Mouse (Mus musculus) heart, embryonic 11.5 days (tissue): Measurements from ENCODE around the gene Pax5. TPM values are rescaled to one million over a fixed set of nuclear protein-coding genes. Genes with fewer than 3 reads are reported as not detected.

Experiments used
- ATAC-seq: fragments of 200-750 bp; cut with Nextera tagmentation; replicated peaks from 2 replicates; pipeline ENCODE4 v1.8.0; 2017; ENCODE audit warnings: moderate library complexity; ENCODE audit not compliant: insufficient number of reproducible peaks, low FRiP score, low TSS enrichment
- H3K27ac ChIP-seq: fragments of 300-500 bp; sonication (generic); 2 replicates; pipeline ENCODE4 v1.5.1; 2014; ENCODE audit warnings: mild to moderate bottlenecking, low read depth, low read length
- H3K27me3 ChIP-seq: fragments of 300-500 bp; sonication (generic); 2 replicates; pipeline ENCODE4 v1.6.1; 2014; ENCODE audit warnings: mild to moderate bottlenecking, low read length, mixed read lengths; ENCODE audit not compliant: control insufficient read depth, insufficient read depth
- H3K36me3 ChIP-seq: fragments of 300-500 bp; sonication (generic); 2 replicates; pipeline ENCODE4 v1.6.1; 2014; ENCODE audit warnings: mild to moderate bottlenecking, low read length, moderate library complexity, mixed read lengths; ENCODE audit not compliant: control insufficient read depth, insufficient read depth
- H3K4me1 ChIP-seq: fragments of 300-500 bp; sonication (generic); 2 replicates; pipeline ENCODE4 v1.6.1; 2014; ENCODE audit warnings: low read length; ENCODE audit not compliant: control insufficient read depth, insufficient read depth
- H3K4me2 ChIP-seq: fragments of 300-500 bp; sonication (generic); 2 replicates; pipeline ENCODE4 v1.6.1; 2014; ENCODE audit warnings: mild to moderate bottlenecking, moderate library complexity
- H3K4me3 ChIP-seq: fragments of 300-500 bp; sonication (generic); 2 replicates; pipeline ENCODE4 v1.5.1; 2014; ENCODE audit warnings: low read depth, low read length
- H3K9ac ChIP-seq: fragments of 300-500 bp; sonication (generic); 2 replicates; pipeline ENCODE4 v1.6.1; 2014; ENCODE audit warnings: mild to moderate bottlenecking, low read depth, low read length, moderate library complexity
- H3K9me3 ChIP-seq: fragments of 300-500 bp; sonication (generic); replicated peaks from 2 replicates; pipeline ENCODE4 v1.6.1; 2016; ENCODE audit warnings: low read length; ENCODE audit not compliant: control insufficient read depth
- WGBS: fragments of 180-500 bp; shearing (Covaris S2); extraction: QIAGEN DNeasy Blood & Tissue Kit; methylation state at CpG from one replicate; pipeline ENCODE4 v1.1.7; 2014; ENCODE audit not compliant: insufficient replicate concordance; 5-methylcytosine and 5-hydroxymethylcytosine counted together
- polyA plus RNA-seq: library from polyadenylated mRNA; unstranded; fragments of >200 nt; fragmentation: Nextera tagmentation; extraction: Ambion mirVana; gene quantifications from 2 replicates; pipeline ENCODE4 v1.2.1, GENCODE M21; 2014

Gene Pax5
- polyA plus RNA-seq, 1 experiment from 2014 or later: not detected

DNA sequence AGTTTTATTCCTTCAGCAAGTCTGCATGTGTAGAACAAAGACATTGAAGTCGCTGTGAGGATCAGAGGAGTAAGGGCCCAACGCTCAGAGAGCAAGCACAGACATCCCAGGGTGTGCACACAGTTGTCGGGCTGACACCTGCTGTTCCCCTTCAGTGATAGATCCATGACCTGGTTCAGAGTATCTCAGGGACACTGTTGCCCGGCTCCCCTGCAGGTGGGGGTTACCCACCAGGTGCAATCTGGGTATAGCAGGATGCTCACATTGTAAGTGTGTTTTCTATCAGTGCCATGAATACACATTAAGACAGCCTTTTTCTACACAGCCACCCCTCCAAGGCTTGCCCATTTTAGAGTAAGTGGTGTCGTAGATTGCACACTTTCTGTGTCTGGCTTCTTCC lies 212.1 kb downstream of the Pax5 start:
- ATAC-seq: no peak
- no peaks in the 10 kb centered on the region for H3K36me3 ChIP-seq
- no peak overlapping the region for H3K27ac ChIP-seq
- no peak overlapping the region for H3K9ac ChIP-seq
- WGBS: 75% methylated on average over 5 of the region's 5 CpGs
- no peak overlapping the region for H3K4me2 ChIP-seq
- H3K27me3 ChIP-seq: no peaks in the 10 kb centered on the region
- H3K4me1 ChIP-seq: no peaks in the 10 kb centered on the region
- H3K9me3 ChIP-seq: no peaks in the 10 kb centered on the region
- H3K4me3 ChIP-seq: no peak overlapping the region

DNA sequence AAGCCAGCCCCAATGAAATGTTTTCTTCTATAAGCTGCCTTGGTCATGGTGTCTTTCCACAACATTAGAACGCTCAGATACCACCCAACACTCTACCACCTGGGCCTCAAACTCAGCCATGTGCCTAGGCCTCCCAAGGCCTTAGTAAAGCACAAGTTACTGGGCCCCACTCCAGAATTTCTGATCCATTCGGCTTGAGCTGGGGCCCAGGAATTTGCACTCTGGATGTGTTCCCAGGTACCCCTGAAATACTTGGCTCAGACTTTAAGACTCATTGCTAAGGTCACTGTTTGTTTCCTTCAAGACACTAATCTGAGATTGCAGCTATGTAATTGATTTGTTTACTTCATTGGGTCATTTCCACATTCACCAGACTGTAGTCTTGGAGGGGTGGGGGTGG lies 214.5 kb downstream of the Pax5 start:
- ATAC-seq: no peak
- Histone ChIP-seq H3K9ac (no peak overlapping the region), H3K4me1 (no peaks in the 10 kb centered on the region), H3K9me3 (no peaks in the 10 kb centered on the region), H3K4me2 (no peak overlapping the region), H3K27me3 (no peaks in the 10 kb centered on the region), H3K36me3 (no peaks in the 10 kb centered on the region), H3K27ac (no peak overlapping the region), H3K4me3 (no peak overlapping the region)
- 83% methylated on average over 2 of the region's 2 CpGs for WGBS

DNA sequence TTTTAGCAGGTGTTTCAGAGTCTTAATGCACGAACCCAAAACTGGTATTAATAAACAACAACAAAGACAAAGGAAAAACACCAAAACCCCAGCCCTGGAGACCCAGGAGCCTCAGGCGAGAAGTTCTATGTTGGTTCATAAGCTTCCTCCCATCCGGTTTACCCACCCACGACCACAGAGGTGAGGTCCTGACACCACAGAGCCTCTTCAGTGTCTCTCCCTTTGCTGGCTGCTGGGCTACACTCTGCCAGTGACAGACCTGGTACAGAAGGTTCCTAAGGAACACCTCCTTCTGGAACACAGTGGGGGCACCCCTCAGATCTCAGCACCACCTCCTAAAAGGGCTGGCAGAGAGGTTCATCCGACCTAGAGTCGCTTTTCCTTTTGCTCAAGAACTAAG lies 216.5 kb downstream of the Pax5 start:
- Histone ChIP-seq H3K27me3 (no peaks in the 10 kb centered on the region), H3K9me3 (no peaks in the 10 kb centered on the region), H3K27ac (no peak overlapping the region), H3K4me3 (no peak overlapping the region), H3K4me2 (no peak overlapping the region), H3K36me3 (no peaks in the 10 kb centered on the region), H3K9ac (no peak overlapping the region), H3K4me1 (no peaks in the 10 kb centered on the region)
- WGBS: 60% methylated on average over 6 of the region's 6 CpGs
- ATAC-seq: no peak

DNA sequence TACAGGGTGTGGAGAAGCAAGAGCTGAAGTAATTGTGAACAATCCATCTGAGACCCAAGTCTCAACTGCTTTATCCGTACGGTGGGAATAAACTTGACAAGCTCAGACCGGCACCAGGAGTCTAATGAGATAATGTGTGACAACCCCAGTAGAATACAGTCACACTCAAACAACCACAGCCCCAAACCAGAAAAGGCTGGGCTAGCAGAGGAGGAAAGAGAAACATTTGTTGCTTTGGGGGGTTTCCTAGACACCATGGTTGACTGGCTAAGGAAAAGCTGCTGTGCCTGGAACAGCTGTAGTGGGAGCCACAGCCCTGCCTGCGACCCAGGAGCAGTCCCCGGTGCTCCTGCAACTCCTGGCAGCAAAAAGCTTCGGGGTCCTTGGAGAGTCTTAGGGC lies 219.4 kb downstream of the Pax5 start:
- 60% methylated on average over 6 of the region's 6 CpGs for WGBS

DNA sequence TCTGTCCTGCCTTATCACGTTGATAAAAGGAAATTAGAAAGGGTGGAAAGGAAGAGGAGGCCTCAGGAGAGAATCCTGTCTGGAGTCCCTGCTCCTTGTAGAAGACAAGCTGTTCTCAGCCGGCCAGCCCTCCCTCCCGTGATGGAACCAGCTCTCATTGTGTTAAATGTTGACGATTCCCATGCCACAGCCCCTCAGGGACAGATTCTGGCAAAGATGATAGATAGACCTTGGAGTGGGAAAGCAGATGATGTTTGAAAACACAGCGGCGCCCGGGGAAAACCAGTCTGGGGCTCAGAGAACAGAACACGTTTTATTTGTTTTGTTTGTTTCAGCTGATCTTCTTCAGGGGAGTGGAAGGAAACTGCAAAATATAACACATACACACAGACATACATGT lies 221.6 kb downstream of the Pax5 start:
- ATAC-seq: no peak
- Histone ChIP-seq H3K36me3 (no peaks in the 10 kb centered on the region), H3K4me1 (no peaks in the 10 kb centered on the region), H3K9me3 (no peaks in the 10 kb centered on the region), H3K27me3 (no peaks in the 10 kb centered on the region), H3K4me2 (no peak overlapping the region), H3K27ac (no peak overlapping the region), H3K4me3 (no peak overlapping the region), H3K9ac (no peak overlapping the region)
- WGBS: 47% methylated on average over 8 of the region's 8 CpGs

More for the DNA sequence above, 219.4 kb downstream of the Pax5 start:
- H3K4me2 ChIP-seq: no peak overlapping the region
- H3K36me3 ChIP-seq: no peaks in the 10 kb centered on the region
- H3K4me3 ChIP-seq: no peak overlapping the region
- H3K9ac ChIP-seq: no peak overlapping the region
- H3K27ac ChIP-seq: no peak overlapping the region
- ATAC-seq: no peak
- no peaks in the 10 kb centered on the region for H3K9me3 ChIP-seq
- no peaks in the 10 kb centered on the region for H3K4me1 ChIP-seq
- H3K27me3 ChIP-seq: no peaks in the 10 kb centered on the region

DNA sequence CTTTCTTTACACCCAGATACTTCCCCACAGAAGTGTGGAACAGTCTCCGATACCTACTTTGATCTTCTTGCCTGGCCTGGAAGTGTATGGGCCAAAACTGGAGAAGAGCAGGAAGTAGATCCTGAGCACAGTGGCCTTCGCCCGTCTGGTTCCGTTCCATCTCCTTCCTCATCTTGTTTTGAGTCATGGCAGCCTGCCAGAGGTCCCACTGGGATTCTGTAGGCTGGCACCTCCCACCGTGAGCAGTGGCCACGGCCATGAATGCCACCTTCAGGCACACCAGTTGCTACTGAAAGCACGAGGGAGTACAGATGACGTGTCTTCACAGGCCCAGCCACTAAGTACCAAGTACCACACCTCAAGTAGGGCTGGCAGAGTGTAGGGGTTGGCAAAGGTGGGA lies 222.1 kb downstream of the Pax5 start:
- Histone ChIP-seq H3K27me3 (no peaks in the 10 kb centered on the region), H3K4me2 (no peak overlapping the region), H3K36me3 (no peaks in the 10 kb centered on the region), H3K9ac (no peak overlapping the region), H3K4me3 (no peak overlapping the region), H3K9me3 (no peaks in the 10 kb centered on the region), H3K4me1 (no peaks in the 10 kb centered on the region), H3K27ac (no peak overlapping the region)
- ATAC-seq: no peak
- WGBS: 69% methylated on average over 8 of the region's 8 CpGs

DNA sequence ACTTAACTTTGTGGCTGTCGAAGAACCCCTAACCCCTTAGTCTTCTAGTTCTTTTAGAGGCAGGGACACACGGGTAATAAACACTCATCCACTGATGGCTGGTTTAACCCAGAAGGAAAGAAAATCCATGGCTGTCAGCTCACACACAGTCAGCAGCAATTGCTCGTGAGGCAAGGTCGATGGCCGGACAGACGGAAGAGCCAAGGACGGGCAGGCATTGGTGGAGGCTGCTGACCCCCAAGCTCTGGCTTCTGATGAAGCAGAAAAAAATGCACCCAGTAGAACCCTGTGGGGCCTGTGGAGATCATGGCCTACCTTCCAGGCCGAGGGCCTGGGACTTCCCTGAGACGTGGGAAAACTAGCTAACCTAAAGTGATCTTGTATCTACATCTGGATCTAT lies 227.4 kb downstream of the Pax5 start:
- Histone ChIP-seq H3K9ac (no peak overlapping the region), H3K4me2 (no peak overlapping the region), H3K9me3 (0 out of 2 replicates have a peak, but pooled peaks cover 2% of the 10 kb centered on the region), H3K27ac (no peak overlapping the region), H3K36me3 (no peaks in the 10 kb centered on the region), H3K27me3 (no peaks in the 10 kb centered on the region), H3K4me3 (no peak overlapping the region), H3K4me1 (no peaks in the 10 kb centered on the region)
- 81% methylated on average over 9 of the region's 9 CpGs for WGBS
- no peak for ATAC-seq

DNA sequence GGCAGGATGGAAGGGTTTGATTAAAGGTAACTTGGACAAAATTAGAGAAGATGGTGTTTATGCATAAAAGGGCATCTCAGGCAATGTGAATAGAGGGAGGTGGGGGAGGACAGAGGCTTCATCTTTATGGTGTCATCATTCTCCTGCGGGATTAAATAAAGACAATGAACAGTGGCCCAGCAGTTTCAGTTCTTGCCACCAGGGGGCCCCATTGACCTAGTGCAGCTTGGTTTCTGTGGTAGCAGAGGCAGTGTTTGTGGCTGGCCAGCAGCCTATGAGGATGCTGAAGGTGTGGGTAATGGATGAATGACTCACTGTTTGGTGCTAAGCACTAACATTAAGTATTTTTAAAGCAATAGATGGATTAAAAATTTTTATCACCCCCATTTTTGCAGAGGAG lies 230.5 kb downstream of the Pax5 start:
- Histone ChIP-seq H3K27ac (no peak overlapping the region), H3K36me3 (no peaks in the 10 kb centered on the region), H3K9me3 (0 out of 2 replicates have a peak, but pooled peaks cover 2% of the 10 kb centered on the region), H3K9ac (no peak overlapping the region), H3K4me2 (no peak overlapping the region), H3K27me3 (no peaks in the 10 kb centered on the region), H3K4me1 (no peaks in the 10 kb centered on the region), H3K4me3 (no peak overlapping the region)
- 87% methylated on average over 1 of the region's 1 CpGs for WGBS
- no peak for ATAC-seq
